Mouse (Mus musculus) fibroblast of lung, adult 2 months (primary cell): ENCODE measurements at regions not wholly inside any gene's neighbourhood (a gene's known extent, or its start where the extent isn't known, plus 50 kb on each side); places are given as distances from the start of the nearest gene placed in this dataset.
A peak's percentile ranks its signal among the peaks of the same experiment; 100 is the strongest.

Experiments used
- DNase-seq: peaks from one replicate; pipeline ENCODE4 v3.0.0-alpha.2; 2011; ENCODE audit warnings: low read depth

- DNase-seq: no peak
Measured at GRCm38 (mm10) chr1:28144824-28145223, 635.2 kb downstream of the Gm597 start.

- no peak for DNase-seq
Measured at GRCm38 (mm10) chr1:28102021-28102526, 678.0 kb downstream of the Gm597 start.

GRCm38 (mm10) chr1:28084456-28084855, 695.6 kb downstream of the Gm597 start:
- no peak for DNase-seq

GRCm38 (mm10) chr1:28053980-28054379, 726.1 kb downstream of the Gm597 start:
- DNase-seq: peak; percentile 51

GRCm38 (mm10) chr1:28047964-28048363, 732.1 kb downstream of the Gm597 start:
- no peak for DNase-seq

- no peak for DNase-seq
Measured at GRCm38 (mm10) chr1:28047379-28047778, 732.7 kb downstream of the Gm597 start.

GRCm38 (mm10) chr1:28045695-28046094, 734.4 kb downstream of the Gm597 start:
- DNase-seq: no peak

- DNase-seq: no peak
Measured at GRCm38 (mm10) chr1:28025720-28026119, 754.3 kb downstream of the Gm597 start.

GRCm38 (mm10) chr1:27998434-27998833, 781.6 kb downstream of the Gm597 start:
- DNase-seq: no peak

- DNase-seq: no peak
Measured at GRCm38 (mm10) chr1:27963369-27963768, 816.7 kb downstream of the Gm597 start.
